Mouse (Mus musculus): ENCODE measurements around the gene Cox7a1. TPM values are rescaled to one million over a fixed set of nuclear protein-coding genes. Genes with fewer than 3 reads are reported as not detected.
A peak's percentile ranks its signal among the peaks of the same experiment; 100 is the strongest.

The Cox7a1 gene
- total and polyA plus RNA-seq, 2 experiments, result 2.8 to 6.1 TPM

DNA sequence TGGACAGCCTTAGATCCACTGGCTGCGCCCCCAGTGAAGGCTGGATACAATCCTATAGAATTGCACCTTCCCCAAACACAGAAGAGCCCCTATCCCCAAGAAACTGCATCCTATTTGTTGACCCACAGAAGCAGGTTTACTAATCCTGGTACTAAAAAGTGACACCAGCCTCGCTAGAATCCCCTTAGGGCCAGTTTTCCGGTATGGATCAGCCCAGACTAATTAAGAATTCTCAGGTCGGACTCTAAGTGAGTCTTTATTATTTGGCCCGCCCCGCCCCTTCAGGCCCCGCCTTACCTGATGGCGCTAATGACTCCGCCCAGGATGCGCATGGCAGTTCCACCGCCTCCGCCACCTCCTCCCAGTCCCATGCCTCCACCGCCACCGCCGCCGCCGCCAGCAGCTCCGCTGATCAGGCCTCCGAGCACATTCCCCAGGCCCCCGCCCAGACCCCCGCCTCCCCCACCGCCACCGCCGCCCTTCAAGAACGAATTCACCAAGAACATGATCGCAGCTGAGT is 9.7 kb downstream of the Cox7a1 start:
- Histone ChIP-seq H3K27ac (replicated peaks; ENCODE audit: insufficient read depth, low read depth, low read length) (no peak overlapping the region), H3K79me2 (ENCODE audit: control insufficient read depth, insufficient read depth, low read length) (no peaks in the 10 kb centered on the region; the same call in 1 of the 2 replicates), H3K4me3 (ENCODE audit: insufficient read depth, low read depth, low read length) (peak overlapping the region; percentile 78), H3K4me1 (ENCODE audit: control insufficient read depth, insufficient read depth, low read length) (peaks cover 3% of the 10 kb centered on the region; the same call in 1 of the 2 replicates), H3K27me3 (ENCODE audit: control insufficient read depth, insufficient read depth, low read length) (no peaks in the 10 kb centered on the region), H3K9ac (ENCODE audit: low read depth, low read length) (no peak overlapping the region; the same call in 1 of the 2 replicates), H3K36me3 (ENCODE audit: control insufficient read depth, insufficient read depth, low read length) (peaks cover 15% of the 10 kb centered on the region)
- TF ChIP-seq CTCF (IDR thresholded peaks at IDR 0.05; ENCODE audit: low read depth, low read length) (no peak), POLR2A (IDR thresholded peaks at IDR 0.05; ENCODE audit: extremely low read depth, insufficient read depth, low read length) (no peak)
- 4% methylated on average over 26 of the region's 26 CpGs for WGBS
- peak; percentile 54 for DNase-seq (ENCODE audit: extremely low read depth, low read depth, low spot score)

DNA sequence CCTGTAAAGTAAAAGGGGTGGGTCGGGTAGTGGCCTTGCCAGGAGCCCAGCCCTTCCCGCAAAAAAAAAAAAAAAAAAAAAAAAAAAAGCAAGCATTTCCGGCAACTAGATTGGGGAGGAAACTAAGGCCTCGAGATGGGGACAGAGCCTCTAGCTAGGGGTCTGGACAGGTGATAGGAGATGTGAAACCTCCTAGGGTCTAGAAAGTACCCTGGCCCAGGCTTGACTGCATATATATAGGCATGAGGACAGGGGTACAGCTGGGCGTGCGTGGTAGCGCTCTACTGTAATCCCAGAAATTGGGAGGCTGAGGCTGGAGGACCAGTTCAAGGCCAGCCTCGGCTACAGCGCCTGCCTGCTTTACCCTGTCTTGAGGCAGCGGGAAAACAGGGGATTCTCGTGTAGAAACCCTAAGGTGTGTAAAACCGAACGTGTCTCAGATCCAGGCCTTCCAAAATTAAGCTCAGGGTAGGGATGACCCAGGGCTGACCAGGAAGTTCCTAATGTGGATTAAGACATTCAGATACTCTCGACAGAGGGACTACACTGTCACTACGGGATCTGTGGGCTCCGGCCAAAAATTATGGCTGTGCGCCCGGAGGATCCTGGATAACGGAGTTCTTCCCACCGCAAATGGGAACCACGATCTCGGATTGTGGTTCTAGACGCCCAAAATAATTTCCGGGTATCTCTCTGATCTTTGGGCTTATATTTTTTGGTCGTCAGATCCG is 10.3 kb downstream of the Cox7a1 start:
- no peaks in the 10 kb centered on the region; the same call in 1 of the 2 replicates for H3K79me2 ChIP-seq (ENCODE audit: control insufficient read depth, insufficient read depth, low read length)
- peak overlapping the region; percentile 66 for H3K27ac ChIP-seq (replicated peaks; ENCODE audit: insufficient read depth, low read depth, low read length)
- peaks cover 11% of the 10 kb centered on the region for H3K36me3 ChIP-seq (ENCODE audit: control insufficient read depth, insufficient read depth, low read length)
- peak; percentile 57 for DNase-seq (ENCODE audit: extremely low read depth, low read depth, low spot score)
- H3K4me1 ChIP-seq (ENCODE audit: control insufficient read depth, insufficient read depth, low read length), result peaks cover 3% of the 10 kb centered on the region; the same call in 1 of the 2 replicates
- H3K9ac ChIP-seq (ENCODE audit: low read depth, low read length), result peak overlapping the region; percentile 79
- peak overlapping the region; percentile 78 for H3K4me3 ChIP-seq (ENCODE audit: insufficient read depth, low read depth, low read length)
- no peaks in the 10 kb centered on the region for H3K27me3 ChIP-seq (ENCODE audit: control insufficient read depth, insufficient read depth, low read length)
- TF ChIP-seq CTCF (IDR thresholded peaks at IDR 0.05; ENCODE audit: low read depth, low read length) (no peak), POLR2A (IDR thresholded peaks at IDR 0.05; ENCODE audit: extremely low read depth, insufficient read depth, low read length) (no peak)
- WGBS, result under 1% methylated on average over 25 of the region's 26 CpGs

DNA sequence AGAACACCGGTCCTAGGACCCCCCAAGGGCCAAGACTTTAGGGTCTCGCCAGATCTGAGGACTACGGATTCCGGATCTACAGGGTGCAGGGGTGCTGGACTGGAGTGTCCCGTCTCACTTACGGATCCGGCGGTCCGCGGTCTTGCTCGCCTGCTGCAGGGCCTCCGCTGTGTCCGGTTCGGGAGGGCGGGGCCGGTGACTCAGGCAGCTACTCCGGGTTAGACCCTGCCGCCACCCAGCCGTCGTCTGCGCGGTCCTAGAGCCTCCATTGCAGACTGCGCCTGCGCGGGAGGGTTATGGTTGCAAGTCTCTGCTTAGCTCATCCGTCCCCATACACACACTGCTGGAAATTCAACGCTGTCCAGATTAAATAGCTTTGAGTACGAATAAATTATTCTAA is 10.9 kb downstream of the Cox7a1 start:
- peak overlapping the region; percentile 79 for H3K9ac ChIP-seq (ENCODE audit: low read depth, low read length)
- under 1% methylated on average over 28 of the region's 28 CpGs for WGBS
- H3K27me3 ChIP-seq (ENCODE audit: control insufficient read depth, insufficient read depth, low read length), result no peaks in the 10 kb centered on the region
- H3K36me3 ChIP-seq (ENCODE audit: control insufficient read depth, insufficient read depth, low read length), result peaks cover 11% of the 10 kb centered on the region
- TF ChIP-seq CTCF (IDR thresholded peaks at IDR 0.05; ENCODE audit: low read depth, low read length) (no peak), POLR2A (IDR thresholded peaks at IDR 0.05; ENCODE audit: extremely low read depth, insufficient read depth, low read length) (0 out of 2 replicates have a peak, but pooled peaks have one; percentile 63)
- H3K79me2 ChIP-seq (ENCODE audit: control insufficient read depth, insufficient read depth, low read length), result no peaks in the 10 kb centered on the region; the same call in 1 of the 2 replicates
- H3K4me3 ChIP-seq (ENCODE audit: insufficient read depth, low read depth, low read length), result peak overlapping the region; percentile 78
- DNase-seq (ENCODE audit: extremely low read depth, low read depth, low spot score), result peak; percentile 80
- peak overlapping the region; percentile 66 for H3K27ac ChIP-seq (replicated peaks; ENCODE audit: insufficient read depth, low read depth, low read length)
- peaks cover 3% of the 10 kb centered on the region; the same call in 1 of the 2 replicates for H3K4me1 ChIP-seq (ENCODE audit: control insufficient read depth, insufficient read depth, low read length)

DNA sequence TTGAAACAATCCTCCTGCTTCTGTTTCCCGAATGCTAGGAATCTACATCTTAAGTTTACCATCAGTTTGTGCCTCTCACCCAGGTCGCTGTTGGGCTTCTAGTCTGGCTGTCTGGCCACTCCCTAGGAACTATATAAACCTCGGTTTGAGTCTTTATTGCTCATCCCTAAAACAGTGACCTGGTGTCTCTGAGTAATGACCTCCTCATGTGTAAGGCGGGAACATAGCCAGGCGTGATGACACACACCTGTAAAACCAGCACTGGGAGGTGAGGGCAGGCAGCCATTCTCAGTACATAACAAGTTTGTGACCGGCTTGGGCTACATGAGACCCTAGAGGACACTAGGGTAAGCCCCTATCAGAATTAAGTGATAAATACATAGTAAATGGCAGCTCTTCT is 11.5 kb downstream of the Cox7a1 start:
- Histone ChIP-seq H3K79me2 (ENCODE audit: control insufficient read depth, insufficient read depth, low read length) (no peaks in the 10 kb centered on the region; the same call in 1 of the 2 replicates), H3K4me1 (ENCODE audit: control insufficient read depth, insufficient read depth, low read length) (peaks cover 3% of the 10 kb centered on the region; the same call in 1 of the 2 replicates), H3K36me3 (ENCODE audit: control insufficient read depth, insufficient read depth, low read length) (peaks cover 10% of the 10 kb centered on the region), H3K4me3 (ENCODE audit: insufficient read depth, low read depth, low read length) (no peak overlapping the region), H3K27me3 (ENCODE audit: control insufficient read depth, insufficient read depth, low read length) (no peaks in the 10 kb centered on the region), H3K27ac (replicated peaks; ENCODE audit: insufficient read depth, low read depth, low read length) (no peak overlapping the region), H3K9ac (ENCODE audit: low read depth, low read length) (no peak overlapping the region)
- no peak for DNase-seq (ENCODE audit: extremely low read depth, low read depth, low spot score)
- TF ChIP-seq CTCF (IDR thresholded peaks at IDR 0.05; ENCODE audit: low read depth, low read length) (no peak), POLR2A (IDR thresholded peaks at IDR 0.05; ENCODE audit: extremely low read depth, insufficient read depth, low read length) (no peak)
- WGBS, result 75% methylated on average over 6 of the region's 6 CpGs

DNA sequence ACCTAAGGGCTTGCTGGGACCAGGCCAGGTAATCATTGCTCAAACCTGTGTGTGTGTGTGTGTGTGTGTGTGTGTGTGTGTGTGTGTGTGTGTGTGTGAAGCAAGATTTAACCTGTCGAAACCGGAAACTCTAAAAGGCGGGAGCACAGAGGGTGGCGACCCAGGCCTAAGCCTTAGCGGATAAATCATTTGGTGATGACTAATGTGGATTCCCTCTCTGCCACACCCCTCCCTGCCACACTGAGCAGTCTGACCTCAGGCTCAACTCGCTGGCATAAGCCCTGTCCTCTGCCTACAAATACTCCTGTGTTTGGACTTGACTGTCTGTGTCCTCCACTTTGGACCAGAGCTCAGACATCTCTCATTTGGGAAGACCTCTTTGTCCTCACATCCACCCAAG is 12.2 kb downstream of the Cox7a1 start:
- Histone ChIP-seq H3K4me3 (ENCODE audit: insufficient read depth, low read depth, low read length) (no peak overlapping the region), H3K27me3 (ENCODE audit: control insufficient read depth, insufficient read depth, low read length) (no peaks in the 10 kb centered on the region), H3K79me2 (ENCODE audit: control insufficient read depth, insufficient read depth, low read length) (no peaks in the 10 kb centered on the region; the same call in 1 of the 2 replicates), H3K9ac (ENCODE audit: low read depth, low read length) (no peak overlapping the region), H3K36me3 (ENCODE audit: control insufficient read depth, insufficient read depth, low read length) (peaks cover 9% of the 10 kb centered on the region), H3K4me1 (ENCODE audit: control insufficient read depth, insufficient read depth, low read length) (peaks cover 3% of the 10 kb centered on the region; the same call in 1 of the 2 replicates), H3K27ac (replicated peaks; ENCODE audit: insufficient read depth, low read depth, low read length) (no peak overlapping the region)
- 31% methylated on average over 6 of the region's 6 CpGs for WGBS
- peak; percentile 19 for DNase-seq (ENCODE audit: extremely low read depth, low read depth, low spot score)
- no peak for TF ChIP-seq POLR2A (IDR thresholded peaks at IDR 0.05; ENCODE audit: extremely low read depth, insufficient read depth, low read length)
- no peak for TF ChIP-seq CTCF (IDR thresholded peaks at IDR 0.05; ENCODE audit: low read depth, low read length)
